Mouse (Mus musculus) forebrain, embryonic 16.5 days (tissue): ENCODE measurements at regions not wholly inside any gene's neighbourhood (a gene's known extent, or its start where the extent isn't known, plus 50 kb on each side); places are given as distances from the start of the nearest gene placed in this dataset.
A peak's percentile ranks its signal among the peaks of the same experiment; 100 is the strongest.

Experiments used
- ATAC-seq: fragments of 200-750 bp; cut with Nextera tagmentation; 2 replicates; pipeline ENCODE4 v1.8.0; 2017; ENCODE audit warnings: mild to moderate bottlenecking, moderate library complexity
- H3K27ac ChIP-seq: fragments of 300-500 bp; sonication (generic); 2 replicates; pipeline ENCODE4 v1.5.1; 2014; ENCODE audit warnings: low read length, control low read depth
- H3K27me3 ChIP-seq: fragments of 300-500 bp; sonication (generic); replicated peaks from 2 replicates; pipeline ENCODE4 v1.6.1; 2014; ENCODE audit warnings: low read length; ENCODE audit not compliant: control insufficient read depth, insufficient read depth
- H3K36me3 ChIP-seq: fragments of 300-500 bp; sonication (generic); 2 replicates; pipeline ENCODE4 v1.6.1; 2014; ENCODE audit not compliant: control insufficient read depth, insufficient read depth
- H3K4me1 ChIP-seq: fragments of 300-500 bp; sonication (generic); replicated peaks from 2 replicates; pipeline ENCODE4 v1.6.1; 2014; ENCODE audit warnings: low read length; ENCODE audit not compliant: control insufficient read depth, insufficient read depth
- H3K4me2 ChIP-seq: fragments of 300-500 bp; sonication (generic); 2 replicates; pipeline ENCODE4 v1.6.1; 2014; ENCODE audit warnings: mild to moderate bottlenecking, low read length, control low read depth
- H3K4me3 ChIP-seq: fragments of 300-500 bp; sonication (generic); replicated peaks from 2 replicates; pipeline ENCODE4 v1.5.1; 2014; ENCODE audit warnings: mild to moderate bottlenecking, low read length, control low read depth
- H3K9ac ChIP-seq: fragments of 300-500 bp; sonication (generic); replicated peaks from 2 replicates; pipeline ENCODE4 v1.6.1; 2014; ENCODE audit warnings: low read depth, low read length, control low read depth
- H3K9me3 ChIP-seq: fragments of 300-500 bp; sonication (generic); 2 replicates; pipeline ENCODE4 v1.6.1; 2016; ENCODE audit warnings: low read length; ENCODE audit not compliant: control insufficient read depth
- WGBS: fragments of 180-500 bp; shearing (Covaris S2); extraction: QIAGEN DNeasy Blood & Tissue Kit; methylation state at CpG from one replicate; pipeline ENCODE4 v1.1.7; 2014; 5-methylcytosine and 5-hydroxymethylcytosine counted together

DNA sequence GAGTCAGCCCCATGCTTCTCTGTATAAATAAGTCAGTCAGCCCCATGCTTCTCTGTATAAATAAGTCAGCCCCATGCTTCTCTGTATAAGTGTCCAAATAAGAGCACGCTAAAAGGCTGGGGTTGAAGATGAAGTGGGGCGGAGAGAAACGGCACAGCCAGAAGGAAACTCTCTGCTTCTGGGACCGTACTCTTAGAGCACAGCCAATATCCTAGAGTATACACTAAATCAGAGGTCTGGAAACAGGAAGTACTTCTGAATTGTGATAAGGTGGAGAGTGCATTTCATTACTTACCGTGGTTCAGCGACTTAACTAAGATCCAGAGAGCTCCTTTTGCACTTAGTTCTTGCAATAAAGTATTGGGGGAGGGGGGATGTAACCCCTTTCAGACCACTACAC is 112.1 kb upstream of the Foxd3 start:
- 89% methylated on average over 6 of the region's 6 CpGs for WGBS
- Histone ChIP-seq H3K36me3 (no peaks in the 10 kb centered on the region), H3K9me3 (no peaks in the 10 kb centered on the region), H3K4me2 (no peak overlapping the region), H3K27ac (no peak overlapping the region), H3K4me3 (no peak overlapping the region), H3K27me3 (no peaks in the 10 kb centered on the region), H3K4me1 (no peaks in the 10 kb centered on the region), H3K9ac (no peak overlapping the region)
- ATAC-seq: no peak

DNA sequence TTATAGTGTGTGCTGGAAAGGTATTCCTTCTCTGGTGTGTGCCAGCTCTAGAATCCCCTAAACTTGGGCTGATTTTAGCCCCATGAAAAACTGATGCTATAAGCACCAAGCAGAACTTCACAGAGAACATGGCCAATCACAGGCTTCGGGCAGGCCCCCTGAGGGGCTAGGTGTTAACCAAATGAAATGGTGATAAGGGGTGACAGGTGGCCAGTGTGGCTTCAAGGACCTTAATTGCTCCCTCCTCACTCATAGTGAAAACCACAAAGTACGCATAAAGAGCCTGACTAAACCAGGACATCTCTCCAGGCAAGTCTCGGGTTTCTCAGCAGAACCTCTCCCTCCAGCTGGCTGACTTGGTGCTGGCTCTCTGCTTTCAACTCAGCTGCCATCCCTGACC is 110.4 kb upstream of the Foxd3 start:
- WGBS: 63% methylated on average over 3 of the region's 3 CpGs
- Histone ChIP-seq H3K4me3 (no peak overlapping the region), H3K27ac (no peak overlapping the region), H3K4me1 (no peaks in the 10 kb centered on the region), H3K4me2 (no peak overlapping the region), H3K36me3 (no peaks in the 10 kb centered on the region), H3K9me3 (no peaks in the 10 kb centered on the region), H3K9ac (no peak overlapping the region), H3K27me3 (no peaks in the 10 kb centered on the region)
- ATAC-seq: no peak

DNA sequence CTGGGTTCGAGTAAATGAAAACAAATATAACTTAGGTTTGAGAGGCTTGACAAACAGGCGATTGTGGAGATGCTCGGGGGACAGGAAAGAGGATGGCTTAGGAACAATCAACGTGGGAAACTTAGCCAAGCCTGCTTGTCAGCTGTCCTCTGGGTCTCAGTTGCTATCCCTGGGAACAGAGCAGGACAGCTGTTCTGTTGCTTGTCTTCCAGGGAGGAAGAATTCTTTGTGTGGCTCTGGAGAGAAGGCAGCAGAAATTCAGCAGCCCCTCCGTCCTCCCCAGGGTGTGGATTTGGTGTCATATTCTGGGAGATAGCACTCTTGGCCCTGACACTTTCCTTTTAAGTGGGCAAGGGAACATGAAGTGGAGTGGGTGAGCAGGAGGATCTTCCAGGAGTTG is 98.1 kb upstream of the Foxd3 start:
- Histone ChIP-seq H3K9ac (no peak overlapping the region), H3K4me3 (no peak overlapping the region), H3K9me3 (no peaks in the 10 kb centered on the region), H3K36me3 (no peaks in the 10 kb centered on the region), H3K4me2 (no peak overlapping the region), H3K4me1 (no peaks in the 10 kb centered on the region), H3K27me3 (peaks cover 14% of the 10 kb centered on the region), H3K27ac (no peak overlapping the region)
- WGBS: 59% methylated on average over 5 of the region's 5 CpGs
- no peak for ATAC-seq

DNA sequence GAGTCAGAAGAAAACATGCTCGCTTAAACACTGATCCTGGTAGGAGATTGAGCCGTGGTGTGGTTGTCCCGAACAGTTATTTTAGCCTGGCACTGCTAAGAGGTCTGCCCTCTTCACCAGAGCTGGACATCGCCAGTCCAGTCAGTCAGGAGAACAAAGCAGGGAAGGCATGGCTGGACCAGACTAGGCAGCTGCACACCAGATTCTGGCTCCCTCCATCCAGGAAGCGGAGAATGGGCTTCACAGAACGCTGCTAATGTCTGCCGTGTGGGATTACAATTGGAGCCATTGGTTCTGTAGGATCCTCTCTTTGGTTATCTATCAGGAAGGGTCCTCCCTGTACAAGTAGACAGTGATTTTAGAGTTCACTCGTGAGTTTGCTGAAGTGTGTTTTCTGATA is 95.5 kb upstream of the Foxd3 start:
- H3K4me3 ChIP-seq: no peak overlapping the region
- WGBS: 44% methylated on average over 8 of the region's 8 CpGs
- H3K9me3 ChIP-seq: no peaks in the 10 kb centered on the region
- no peaks in the 10 kb centered on the region for H3K4me1 ChIP-seq
- no peak overlapping the region for H3K4me2 ChIP-seq
- no peak overlapping the region for H3K27ac ChIP-seq
- H3K9ac ChIP-seq: no peak overlapping the region
- no peaks in the 10 kb centered on the region for H3K36me3 ChIP-seq
- peaks cover 18% of the 10 kb centered on the region for H3K27me3 ChIP-seq
- no peak for ATAC-seq

DNA sequence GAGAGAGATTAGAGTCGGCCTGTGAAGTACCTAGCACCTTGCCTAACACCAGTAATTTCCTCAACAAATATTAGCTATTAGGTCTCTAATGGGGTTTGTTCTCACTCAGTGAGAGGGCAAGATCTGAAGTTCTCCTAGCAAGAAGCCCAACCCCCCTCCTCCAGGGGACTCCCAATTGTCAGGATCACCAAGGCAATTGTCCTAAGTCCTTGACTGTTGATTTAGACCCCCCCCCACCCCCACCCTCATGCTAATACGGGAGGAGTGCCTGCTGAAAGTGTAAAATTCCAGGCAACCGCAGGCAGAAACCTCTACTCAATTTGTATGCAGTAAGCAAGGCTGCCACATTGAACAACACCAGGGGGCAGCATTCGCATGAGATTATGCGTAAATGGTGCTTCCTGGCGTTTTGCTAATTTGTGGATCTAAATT is 94.6 kb upstream of the Foxd3 start:
- no peak overlapping the region for H3K4me2 ChIP-seq
- H3K27me3 ChIP-seq: peaks cover 21% of the 10 kb centered on the region
- no peaks in the 10 kb centered on the region for H3K36me3 ChIP-seq
- H3K9ac ChIP-seq: no peak overlapping the region
- no peaks in the 10 kb centered on the region for H3K9me3 ChIP-seq
- H3K4me3 ChIP-seq: no peak overlapping the region
- 9% methylated on average over 6 of the region's 6 CpGs for WGBS
- no peak overlapping the region for H3K27ac ChIP-seq
- ATAC-seq: no peak
- no peaks in the 10 kb centered on the region for H3K4me1 ChIP-seq

GRCm38 (mm10) chr4:99565401-99565800 is 90.7 kb upstream of the Foxd3 start:
- Histone ChIP-seq H3K27ac (no peak overlapping the region), H3K9ac (no peak overlapping the region), H3K4me1 (no peaks in the 10 kb centered on the region), H3K4me3 (no peak overlapping the region), H3K9me3 (0 out of 2 replicates have a peak, but pooled peaks cover 2% of the 10 kb centered on the region), H3K36me3 (no peaks in the 10 kb centered on the region), H3K4me2 (no peak overlapping the region), H3K27me3 (peaks cover 17% of the 10 kb centered on the region)
- 87% methylated on average over 9 of the region's 9 CpGs for WGBS
- no peak for ATAC-seq

DNA sequence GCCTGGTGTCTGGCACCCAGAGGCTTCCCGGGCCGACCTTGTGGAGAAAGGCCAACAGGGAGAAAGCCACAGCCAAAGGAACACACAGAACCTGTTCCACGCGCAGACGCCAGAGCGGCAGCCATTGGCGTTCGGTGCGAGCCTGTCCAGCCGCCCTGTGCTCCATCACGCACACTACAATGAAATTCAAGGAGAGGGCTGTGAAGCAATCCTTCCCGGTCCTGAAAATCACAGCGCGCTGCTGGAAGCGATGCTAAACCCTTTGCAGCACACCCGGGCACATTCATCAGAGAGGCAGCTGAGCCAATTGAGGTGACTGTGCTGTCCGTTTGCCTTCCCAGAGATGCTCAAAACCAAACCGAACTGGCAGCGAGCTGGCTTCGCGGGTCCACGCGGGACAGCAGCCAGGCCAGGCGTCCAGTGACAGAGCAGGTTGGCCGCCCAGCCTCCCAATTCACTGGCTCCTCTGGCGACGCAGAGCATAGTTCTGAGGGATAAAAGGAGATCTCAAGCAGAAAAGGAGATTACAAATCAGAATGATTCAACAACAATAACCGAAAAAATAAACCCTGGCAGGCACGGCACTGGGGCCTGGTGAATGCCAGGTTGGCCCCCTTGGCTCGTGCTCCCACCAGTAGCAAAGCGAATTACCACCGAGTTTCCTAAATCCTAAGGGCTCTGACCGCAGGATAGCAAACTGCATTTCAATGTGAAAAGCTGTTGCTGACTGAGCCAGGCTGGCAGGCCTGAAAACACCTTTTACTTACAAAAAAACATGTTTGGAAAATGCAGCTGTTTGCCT is 83.1 kb upstream of the Foxd3 start:
- H3K36me3 ChIP-seq: no peaks in the 10 kb centered on the region
- H3K4me3 ChIP-seq: peak overlapping the region; percentile 43
- peaks cover 17% of the 10 kb centered on the region for H3K4me1 ChIP-seq
- 1% methylated on average over 33 of the region's 33 CpGs for WGBS
- peak overlapping the region; percentile 82 for H3K4me2 ChIP-seq
- peaks cover 27% of the 10 kb centered on the region for H3K27me3 ChIP-seq
- H3K9ac ChIP-seq: peak overlapping the region; percentile 60
- peak; percentile 88 for ATAC-seq
- 0 out of 2 replicates have a peak, but pooled peaks cover 2% of the 10 kb centered on the region for H3K9me3 ChIP-seq
- peak overlapping the region; percentile 41; the same call in 1 of the 2 replicates for H3K27ac ChIP-seq

DNA sequence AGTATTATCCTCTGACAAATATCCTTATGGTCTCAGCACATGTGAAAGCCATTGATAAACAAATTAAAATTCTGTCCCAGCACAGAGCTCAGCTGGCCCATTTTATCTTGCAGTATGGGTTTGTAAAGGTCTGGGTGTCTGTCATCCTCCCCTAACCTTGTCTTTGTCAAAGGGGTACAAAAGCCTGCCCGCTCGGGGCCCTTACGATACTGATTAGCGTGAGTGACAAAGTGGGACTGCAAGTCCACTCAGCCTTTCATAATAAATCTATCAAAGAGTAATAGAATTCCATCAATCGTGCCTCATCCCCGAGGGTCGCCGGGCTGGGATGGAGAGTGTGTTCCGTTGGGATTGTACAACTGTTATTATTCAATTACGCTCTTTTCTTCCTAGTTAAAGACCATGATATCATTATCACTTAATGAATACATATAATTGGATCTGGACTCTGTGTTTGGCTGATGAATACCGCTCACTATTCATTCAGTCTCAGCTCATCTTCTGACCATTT is 82.0 kb upstream of the Foxd3 start:
- WGBS: 4% methylated on average over 11 of the region's 11 CpGs
- H3K27me3 ChIP-seq: peaks cover 34% of the 10 kb centered on the region
- peak; percentile 42 for ATAC-seq
- H3K27ac ChIP-seq: no peak overlapping the region
- peak overlapping the region; percentile 31 for H3K4me2 ChIP-seq
- no peaks in the 10 kb centered on the region for H3K36me3 ChIP-seq
- H3K9me3 ChIP-seq: no peaks in the 10 kb centered on the region
- H3K4me3 ChIP-seq: no peak overlapping the region
- H3K4me1 ChIP-seq: peaks cover 17% of the 10 kb centered on the region
- H3K9ac ChIP-seq: no peak overlapping the region

DNA sequence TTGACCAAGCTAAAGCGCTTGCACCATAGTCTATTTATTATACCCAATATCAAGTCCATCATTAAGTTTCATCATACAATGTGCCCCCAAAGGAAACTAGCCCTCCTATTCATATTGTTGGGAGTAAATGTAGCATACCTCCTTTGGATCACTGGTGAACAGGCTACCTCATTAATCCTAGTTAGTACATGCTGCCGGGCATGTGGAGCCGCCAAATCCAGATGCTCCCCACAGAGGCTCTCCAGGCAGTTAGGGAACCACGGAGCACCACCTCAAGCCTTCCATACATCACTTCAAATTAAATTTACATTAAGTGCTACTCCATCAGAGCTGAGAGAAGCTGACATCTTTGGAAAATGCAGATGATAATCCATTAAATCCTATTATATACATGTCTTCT is 81.1 kb upstream of the Foxd3 start:
- no peak for ATAC-seq
- Histone ChIP-seq H3K27me3 (peaks cover 34% of the 10 kb centered on the region), H3K27ac (no peak overlapping the region), H3K4me2 (no peak overlapping the region), H3K4me3 (no peak overlapping the region), H3K9ac (no peak overlapping the region), H3K4me1 (peaks cover 17% of the 10 kb centered on the region), H3K36me3 (no peaks in the 10 kb centered on the region), H3K9me3 (no peaks in the 10 kb centered on the region)
- WGBS: 6% methylated on average over 4 of the region's 4 CpGs
